Mouse (Mus musculus): ENCODE measurements around the gene Cacna1a. TPM values are rescaled to one million over a fixed set of nuclear protein-coding genes. Genes with fewer than 3 reads are reported as not detected.
"Not testable (repeated sequence)": the region's sequence is repeated elsewhere in the genome, so short reads cannot be mapped to it uniquely, and the experiment has no call there.

Cacna1a gene
- polyA plus RNA-seq, 1 experiment from 2014 or later = 22.3 TPM

DNA sequence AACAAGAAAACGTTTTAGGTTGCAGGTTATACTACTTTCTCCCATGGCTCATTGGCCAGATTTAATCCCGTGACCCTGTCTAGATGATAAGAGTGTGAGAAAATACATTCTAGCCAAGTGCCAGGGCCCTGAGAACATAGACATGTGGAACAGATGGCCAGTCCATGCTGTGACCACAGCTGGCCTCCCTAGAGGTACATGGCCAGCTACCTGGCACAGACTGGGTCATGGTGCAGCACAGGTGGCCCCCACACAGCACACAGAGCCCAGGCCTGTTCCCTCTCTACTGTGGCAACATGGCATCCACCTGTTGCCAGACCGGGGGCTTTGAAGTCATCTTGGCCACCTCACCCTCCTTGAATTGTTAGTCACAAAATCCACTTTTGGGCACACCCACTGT, 101.0 kb downstream of the Cacna1a start:
- Histone ChIP-seq H3K27me3 (no peaks in the 10 kb centered on the region), H3K4me1 (replicated peaks) (peaks cover 10% of the 10 kb centered on the region), H3K4me2 (no peak overlapping the region), H3K9ac (no peak overlapping the region), H3K4me3 (no peak overlapping the region), H3K9me3 (no peaks in the 10 kb centered on the region), H3K36me3 (no peaks in the 10 kb centered on the region), H3K27ac (replicated peaks) (no peak overlapping the region)
- no peak for ATAC-seq (ENCODE audit: low FRiP score, low read depth)
- WGBS = 78% methylated on average over 3 of the region's 3 CpGs

DNA sequence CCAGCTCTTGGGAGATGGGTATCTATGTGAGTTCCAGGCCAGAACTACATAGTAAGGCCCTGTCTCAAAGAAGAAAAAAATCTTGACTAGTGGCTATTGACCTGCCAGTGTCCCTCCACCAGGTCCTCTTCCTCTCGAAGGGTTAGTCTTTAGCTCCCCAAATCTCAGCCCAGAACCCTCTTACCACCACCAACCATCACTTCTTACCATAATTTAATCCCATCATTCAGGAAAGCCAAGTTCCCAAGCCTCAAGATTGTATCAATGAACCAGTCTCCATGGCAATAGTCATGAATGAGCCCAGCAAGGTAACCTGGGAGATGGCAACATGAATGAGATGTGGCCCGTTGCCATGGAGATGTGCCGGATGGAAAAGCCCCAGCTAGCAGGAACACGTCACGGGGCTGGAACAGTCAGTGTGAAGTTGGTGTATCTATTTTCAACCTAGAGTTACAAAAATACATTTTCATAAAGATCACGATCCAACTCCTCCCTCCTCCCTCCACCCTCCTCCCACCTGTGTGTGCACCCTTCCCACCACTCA, 106.4 kb downstream of the Cacna1a start:
- Histone ChIP-seq H3K9ac (no peak overlapping the region), H3K9me3 (no peaks in the 10 kb centered on the region), H3K36me3 (no peaks in the 10 kb centered on the region), H3K27ac (replicated peaks) (no peak overlapping the region), H3K4me1 (replicated peaks) (peaks cover 11% of the 10 kb centered on the region; the same call in 1 of the 2 replicates), H3K4me3 (no peak overlapping the region), H3K27me3 (no peaks in the 10 kb centered on the region), H3K4me2 (no peak overlapping the region)
- WGBS = 43% methylated on average over 6 of the region's 6 CpGs
- peak; percentile 81 for ATAC-seq (ENCODE audit: low FRiP score, low read depth)

DNA sequence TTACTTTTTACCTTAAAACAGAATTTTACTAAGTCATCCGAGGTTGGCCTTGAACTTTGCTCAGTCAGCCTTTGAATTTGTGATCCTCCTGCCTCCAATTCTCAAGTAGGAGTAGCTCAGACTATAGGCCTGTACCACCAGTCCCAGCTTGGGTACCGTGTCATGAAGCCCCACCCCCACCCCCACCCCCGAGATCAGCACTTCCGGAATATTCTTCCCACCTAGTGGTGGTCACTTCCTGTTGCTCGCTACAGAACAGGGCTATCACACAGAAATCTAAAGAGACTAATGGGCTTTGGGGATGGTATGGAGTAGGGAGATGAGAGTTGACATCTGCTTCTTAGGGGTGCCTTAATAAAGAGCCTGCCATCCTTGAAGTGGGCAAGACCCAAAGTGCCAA, 112.9 kb downstream of the Cacna1a start:
- WGBS = 78% methylated on average over 5 of the region's 5 CpGs
- ATAC-seq (ENCODE audit: low FRiP score, low read depth) = peak; percentile 5; the same call in 1 of the 2 replicates
- Histone ChIP-seq H3K27me3 (no peaks in the 10 kb centered on the region), H3K36me3 (no peaks in the 10 kb centered on the region), H3K4me1 (replicated peaks) (no peaks in the 10 kb centered on the region), H3K4me3 (no peak overlapping the region), H3K4me2 (no peak overlapping the region), H3K27ac (replicated peaks) (no peak overlapping the region), H3K9ac (no peak overlapping the region), H3K9me3 (no peaks in the 10 kb centered on the region)

DNA sequence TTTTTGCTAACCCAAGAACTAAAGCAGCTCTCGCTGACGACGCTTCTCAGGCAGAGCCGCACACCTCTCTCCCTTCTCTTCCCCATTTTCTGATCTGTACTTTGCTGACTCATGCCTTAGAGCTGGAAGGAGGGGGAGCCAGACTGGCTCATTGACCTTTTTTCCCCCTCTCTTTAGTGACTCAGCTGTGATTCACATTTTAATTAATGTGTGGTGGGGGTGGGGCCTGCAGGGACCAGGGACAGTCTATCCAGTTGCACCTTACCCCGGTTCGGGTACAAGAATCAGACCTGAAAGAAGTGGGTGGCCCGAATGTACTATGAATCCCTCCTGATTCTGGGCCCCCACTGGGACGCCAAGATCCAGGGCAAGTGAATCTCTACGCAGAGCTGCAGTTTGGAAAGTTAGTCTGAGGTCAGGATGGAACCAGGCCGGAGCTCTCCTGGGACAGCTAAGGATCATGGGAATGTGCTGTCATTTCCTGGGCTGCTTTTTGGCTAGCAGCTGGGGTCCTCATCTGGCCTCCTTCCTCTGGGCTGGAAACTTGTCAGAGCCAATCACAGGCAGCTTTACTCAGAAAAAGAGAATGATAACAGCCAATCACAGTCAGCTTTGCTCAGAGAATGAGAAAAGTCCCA, 113.5 kb downstream of the Cacna1a start:
- H3K4me1 ChIP-seq (replicated peaks) = no peaks in the 10 kb centered on the region
- H3K36me3 ChIP-seq = no peaks in the 10 kb centered on the region
- ATAC-seq (ENCODE audit: low FRiP score, low read depth) = no peak
- H3K27me3 ChIP-seq = no peaks in the 10 kb centered on the region
- no peak overlapping the region for H3K27ac ChIP-seq (replicated peaks)
- H3K9ac ChIP-seq = no peak overlapping the region
- 72% methylated on average over 10 of the region's 10 CpGs for WGBS
- H3K9me3 ChIP-seq = no peaks in the 10 kb centered on the region
- no peak overlapping the region for H3K4me2 ChIP-seq
- no peak overlapping the region for H3K4me3 ChIP-seq

DNA sequence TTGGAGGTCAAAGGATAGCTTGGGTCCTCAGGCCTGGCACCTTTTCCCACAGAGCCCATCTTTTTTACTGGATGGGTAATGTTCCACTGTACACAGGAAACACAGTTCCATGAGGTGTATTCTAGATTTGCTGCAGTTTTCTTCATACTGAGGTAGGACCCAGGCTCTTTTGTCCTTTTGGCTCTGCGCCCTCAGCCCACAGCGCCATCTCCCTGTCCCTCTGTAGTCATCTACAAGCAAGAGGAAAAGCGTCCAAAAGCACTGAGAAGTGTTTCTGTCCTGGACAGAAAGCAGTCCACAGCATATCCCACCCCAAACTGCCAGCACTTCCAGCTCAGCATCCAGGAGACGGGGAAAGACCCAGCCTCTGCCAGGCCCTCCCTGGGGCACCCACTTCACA, 114.4 kb downstream of the Cacna1a start:
- H3K9ac ChIP-seq = no peak overlapping the region
- H3K4me2 ChIP-seq = no peak overlapping the region
- H3K36me3 ChIP-seq = no peaks in the 10 kb centered on the region
- no peaks in the 10 kb centered on the region for H3K4me1 ChIP-seq (replicated peaks)
- H3K9me3 ChIP-seq = no peaks in the 10 kb centered on the region
- no peak for ATAC-seq (ENCODE audit: low FRiP score, low read depth)
- H3K4me3 ChIP-seq = no peak overlapping the region
- no peaks in the 10 kb centered on the region for H3K27me3 ChIP-seq
- H3K27ac ChIP-seq (replicated peaks) = 0 out of 2 replicates have a peak overlapping the region, but pooled peaks have one; percentile 5
- 84% methylated on average over 4 of the region's 4 CpGs for WGBS

DNA sequence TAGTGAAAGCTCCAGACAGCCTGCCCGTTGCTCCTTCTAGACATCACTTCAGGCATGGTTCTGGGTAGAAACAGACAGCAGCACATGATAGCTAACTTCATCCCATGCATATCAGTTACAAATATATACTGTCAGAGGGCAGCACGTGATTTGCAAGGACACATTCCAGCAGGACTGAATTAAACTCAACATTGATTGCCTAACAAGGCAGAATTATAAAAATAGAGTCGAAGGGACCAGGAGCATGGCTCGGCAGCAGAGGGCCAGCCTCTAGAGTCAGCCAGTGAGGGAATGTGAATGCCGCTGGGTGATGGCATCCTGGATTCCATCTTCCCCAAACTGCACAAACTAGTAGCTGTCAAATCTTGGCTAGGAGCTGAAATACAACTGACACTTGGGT, 119.0 kb downstream of the Cacna1a start:
- Histone ChIP-seq H3K27me3 (no peaks in the 10 kb centered on the region), H3K4me1 (replicated peaks) (no peaks in the 10 kb centered on the region), H3K4me3 (no peak overlapping the region), H3K9ac (no peak overlapping the region), H3K27ac (replicated peaks) (no peak overlapping the region), H3K4me2 (no peak overlapping the region), H3K36me3 (no peaks in the 10 kb centered on the region), H3K9me3 (no peaks in the 10 kb centered on the region)
- WGBS = 84% methylated on average over 5 of the region's 5 CpGs
- ATAC-seq (ENCODE audit: low FRiP score, low read depth) = no peak

DNA sequence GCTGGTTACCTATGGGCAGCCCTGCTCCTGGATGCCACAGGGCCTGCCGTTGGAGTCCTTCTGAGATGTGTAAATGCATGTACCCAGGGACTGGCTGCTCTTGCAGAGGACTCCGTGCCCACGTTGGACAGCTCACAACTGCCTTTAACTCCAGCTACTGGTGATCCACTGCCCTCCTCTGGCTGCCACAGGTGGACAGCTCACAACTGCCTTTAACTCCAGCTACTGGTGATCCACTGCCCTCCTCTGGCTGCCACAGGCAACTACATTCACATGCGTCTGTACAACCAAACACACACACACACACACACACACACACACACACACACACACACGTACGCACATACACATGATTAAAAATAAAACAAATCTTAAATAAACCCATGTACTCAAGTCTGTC, 121.5 kb downstream of the Cacna1a start:
- not testable (repeated sequence) for ATAC-seq (ENCODE audit: low FRiP score, low read depth)

DNA sequence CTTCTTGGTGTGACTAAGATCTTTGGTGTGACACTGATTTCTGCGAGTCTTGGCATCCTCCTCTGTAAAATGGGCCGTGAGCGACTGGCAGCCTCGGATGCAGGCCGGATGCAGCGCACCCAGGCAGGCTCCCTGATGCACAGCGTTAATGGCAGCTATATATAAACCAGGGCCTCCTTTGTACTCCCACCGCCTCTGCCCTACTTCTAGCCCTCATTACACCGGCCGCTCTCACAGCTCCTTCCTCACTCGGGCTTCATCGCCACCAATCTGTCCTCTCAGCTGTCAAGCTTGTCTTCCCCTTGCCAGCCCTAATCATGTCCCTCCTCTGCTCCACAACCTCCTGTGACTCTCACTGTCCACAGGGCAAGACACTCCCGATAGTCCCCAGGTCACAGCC, 123.4 kb downstream of the Cacna1a start:
- no peaks in the 10 kb centered on the region for H3K4me1 ChIP-seq (replicated peaks)
- no peak; the same call in 1 of the 2 replicates for ATAC-seq (ENCODE audit: low FRiP score, low read depth)
- no peaks in the 10 kb centered on the region for H3K27me3 ChIP-seq
- H3K9me3 ChIP-seq = no peaks in the 10 kb centered on the region
- H3K27ac ChIP-seq (replicated peaks) = no peak overlapping the region
- H3K36me3 ChIP-seq = no peaks in the 10 kb centered on the region
- H3K4me3 ChIP-seq = no peak overlapping the region
- 78% methylated on average over 13 of the region's 13 CpGs for WGBS
- H3K4me2 ChIP-seq = no peak overlapping the region
- H3K9ac ChIP-seq = no peak overlapping the region

More for the DNA sequence above, 121.5 kb downstream of the Cacna1a start:
- not testable (repeated sequence) for H3K4me1 ChIP-seq (replicated peaks); H3K9me3 ChIP-seq; H3K4me3 ChIP-seq; H3K36me3 ChIP-seq; H3K9ac ChIP-seq; H3K27ac ChIP-seq (replicated peaks); H3K4me2 ChIP-seq; H3K27me3 ChIP-seq
- WGBS = 82% methylated on average over 6 of the region's 6 CpGs

DNA sequence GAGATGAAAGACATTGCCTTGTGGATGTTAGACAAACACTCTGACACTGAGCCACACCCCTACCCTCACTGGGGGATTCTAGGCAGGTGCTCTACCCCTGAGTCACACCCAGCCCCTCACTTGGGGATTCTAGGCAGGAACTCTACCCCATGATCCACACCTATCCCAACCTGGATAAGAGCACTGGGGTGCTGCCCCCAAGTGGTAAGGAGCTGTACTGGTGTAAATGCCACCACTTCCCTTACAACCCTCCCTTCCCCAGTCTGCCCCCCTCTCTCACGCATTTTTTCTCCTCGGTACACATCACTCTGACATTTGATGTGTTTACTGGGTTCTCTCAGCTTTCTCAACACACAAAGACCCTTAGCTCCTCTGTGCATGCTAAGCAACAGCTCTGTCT, 125.5 kb downstream of the Cacna1a start:
- Histone ChIP-seq H3K27me3 (no peaks in the 10 kb centered on the region), H3K9me3 (no peaks in the 10 kb centered on the region), H3K27ac (replicated peaks) (no peak overlapping the region), H3K4me2 (no peak overlapping the region), H3K9ac (no peak overlapping the region), H3K4me1 (replicated peaks) (no peaks in the 10 kb centered on the region), H3K4me3 (no peak overlapping the region), H3K36me3 (no peaks in the 10 kb centered on the region)
- WGBS = 12% methylated on average over 2 of the region's 2 CpGs
- peak; percentile 21; the same call in 1 of the 2 replicates for ATAC-seq (ENCODE audit: low FRiP score, low read depth)

DNA sequence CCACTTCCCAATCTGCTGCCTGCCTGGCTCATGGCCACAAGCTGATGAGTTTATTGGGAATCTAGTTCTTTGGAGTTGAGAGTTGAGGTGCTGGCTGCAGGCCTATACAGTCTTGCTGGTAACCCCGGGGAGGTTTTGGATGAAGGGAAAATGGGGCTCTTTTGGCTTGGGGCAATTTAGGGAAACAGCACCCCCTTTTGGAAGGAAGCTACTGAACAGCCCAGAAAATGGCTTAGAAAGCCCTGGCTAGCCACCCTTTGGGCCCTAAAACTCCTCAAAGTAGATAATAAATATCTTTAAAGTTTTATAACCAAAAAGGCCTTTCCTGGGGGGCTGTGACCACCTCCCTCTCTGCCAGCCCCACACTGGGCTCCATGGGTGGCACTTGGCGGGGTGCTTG, 129.9 kb downstream of the Cacna1a start:
- Histone ChIP-seq H3K27ac (replicated peaks) (no peak overlapping the region), H3K9me3 (no peaks in the 10 kb centered on the region), H3K4me1 (replicated peaks) (0 out of 2 replicates have a peak, but pooled peaks cover 3% of the 10 kb centered on the region), H3K9ac (no peak overlapping the region), H3K27me3 (no peaks in the 10 kb centered on the region), H3K36me3 (peaks cover 10% of the 10 kb centered on the region), H3K4me2 (no peak overlapping the region), H3K4me3 (no peak overlapping the region)
- 73% methylated on average over 2 of the region's 2 CpGs for WGBS
- ATAC-seq (ENCODE audit: low FRiP score, low read depth) = no peak

DNA sequence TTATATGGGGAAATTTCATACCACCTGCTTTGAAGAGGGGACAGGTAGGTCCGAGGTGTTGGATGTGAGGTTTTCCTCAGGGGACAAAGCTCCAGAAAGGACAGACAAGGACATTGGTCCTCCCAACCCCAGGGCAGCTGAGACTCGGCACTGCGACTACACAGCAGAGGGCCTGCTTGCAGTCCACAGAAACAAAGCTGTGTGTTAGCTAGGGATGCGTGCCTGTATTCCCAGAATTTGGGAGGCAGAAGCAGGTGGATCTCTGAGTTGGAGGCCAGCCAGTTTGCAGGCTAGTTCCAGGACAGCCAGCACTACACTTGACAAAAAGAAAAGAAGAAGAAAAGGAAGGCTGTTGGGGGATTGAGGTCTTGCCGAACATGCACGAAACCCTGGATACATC, 130.5 kb downstream of the Cacna1a start:
- Histone ChIP-seq H3K27ac (replicated peaks) (no peak overlapping the region), H3K9me3 (no peaks in the 10 kb centered on the region), H3K4me3 (no peak overlapping the region), H3K9ac (no peak overlapping the region), H3K27me3 (no peaks in the 10 kb centered on the region), H3K4me1 (replicated peaks) (0 out of 2 replicates have a peak, but pooled peaks cover 3% of the 10 kb centered on the region), H3K4me2 (no peak overlapping the region), H3K36me3 (peaks cover 16% of the 10 kb centered on the region)
- 91% methylated on average over 6 of the region's 6 CpGs for WGBS
- no peak for ATAC-seq (ENCODE audit: low FRiP score, low read depth)

DNA sequence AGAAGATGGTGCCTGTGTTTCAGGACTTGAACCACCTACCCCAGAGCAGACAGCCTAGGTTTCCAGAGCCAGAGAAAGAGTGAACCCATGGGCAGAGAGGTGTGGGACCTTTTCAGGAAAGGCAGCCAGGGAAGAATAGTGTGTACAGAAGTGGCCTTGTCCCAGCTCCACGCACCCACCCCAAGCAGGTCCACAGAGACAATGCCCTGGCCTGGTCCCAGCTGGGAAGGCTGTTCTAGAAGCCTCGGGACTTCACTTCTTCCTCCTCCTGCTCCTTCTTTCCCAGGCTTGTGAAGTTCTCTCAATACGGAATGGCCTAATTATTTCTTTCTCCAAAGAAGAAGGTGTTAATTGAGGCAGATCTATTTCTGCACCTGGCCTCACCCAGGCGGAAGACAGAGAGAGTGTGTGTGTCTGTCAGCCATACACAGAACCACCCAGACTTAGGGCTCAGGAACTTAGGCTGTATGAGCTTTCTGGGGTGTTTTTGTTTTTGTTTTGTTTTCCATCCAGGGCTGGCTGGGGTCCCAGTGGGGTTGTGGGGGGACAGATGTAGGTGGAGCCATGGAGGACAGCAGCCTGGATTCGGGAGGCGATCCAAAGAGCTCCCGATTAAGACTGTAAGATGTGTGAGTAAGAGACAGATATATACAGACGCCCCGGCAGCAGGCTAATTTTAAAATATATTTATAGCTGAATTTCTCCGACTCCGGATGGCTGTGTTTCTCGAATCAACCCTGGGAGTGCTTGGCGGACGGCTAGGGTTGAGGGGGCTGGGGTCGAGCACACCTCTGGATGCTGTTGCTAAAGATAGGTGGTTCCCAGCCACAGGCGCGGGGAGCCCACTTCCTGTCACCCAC, 131.8 kb downstream of the Cacna1a start:
- H3K4me1 ChIP-seq (replicated peaks) = 0 out of 2 replicates have a peak, but pooled peaks cover 3% of the 10 kb centered on the region
- H3K9me3 ChIP-seq = no peaks in the 10 kb centered on the region
- ATAC-seq (ENCODE audit: low FRiP score, low read depth) = no peak
- WGBS = 77% methylated on average over 17 of the region's 17 CpGs
- no peaks in the 10 kb centered on the region for H3K27me3 ChIP-seq
- peaks cover 28% of the 10 kb centered on the region for H3K36me3 ChIP-seq
- peak overlapping the region; percentile 63; the same call in 1 of the 2 replicates for H3K27ac ChIP-seq (replicated peaks)
- no peak overlapping the region for H3K9ac ChIP-seq
- H3K4me2 ChIP-seq = no peak overlapping the region
- no peak overlapping the region for H3K4me3 ChIP-seq
